Mouse (Mus musculus) G1E (cell line): ENCODE data around the gene Prkar1b.

Source experiments
- CTCF ChIP-seq: IDR thresholded peaks from 2 replicates; pipeline ENCODE4 v1.5.1; 2012; ENCODE audit warnings: low read depth, low read length, inconsistent platforms, mixed read lengths
- GATA1 ChIP-seq: IDR thresholded peaks from 2 replicates; pipeline ENCODE4 v1.6.1; 2012; ENCODE audit warnings: borderline replicate concordance, low read length, inconsistent platforms, mixed read lengths

GRCm38 (mm10) chr5:139042299-139042698 lies 107.5 kb downstream of the Prkar1b start:
- TF ChIP-seq GATA1 (no peak), CTCF (no peak)
